Mouse (Mus musculus) brain, embryonic 14.5 days (tissue): ENCODE data around the gene Rgs19.

Experiments used
- CTCF ChIP-seq: fragments of 200-500 bp; IDR thresholded peaks from 2 replicates; pipeline ENCODE4 v1.5.1; 2012; ENCODE audit warnings: inconsistent platforms, mild to moderate bottlenecking, moderate library complexity, borderline replicate concordance; ENCODE audit not compliant: insufficient read depth, insufficient read length; ENCODE audit errors: extremely low read depth
- POLR2A ChIP-seq: fragments of 200-500 bp; IDR thresholded peaks from 2 replicates; pipeline ENCODE4 v1.6.1; 2012; ENCODE audit warnings: mild to moderate bottlenecking, inconsistent platforms, borderline replicate concordance; ENCODE audit not compliant: poor library complexity, insufficient read depth, insufficient read length, severe bottlenecking; ENCODE audit errors: extremely low read depth

GRCm38 (mm10) chr2:181698241-181698640 is 4.5 kb upstream of the Rgs19 start, which contains the start of gene Lkaaear1:
- no peak for TF ChIP-seq CTCF
- no peak for TF ChIP-seq POLR2A
